Mouse (Mus musculus): Measurements from ENCODE around the gene Ccdc78.

- TF ChIP-seq GATA1 (IDR thresholded peaks at IDR 0.05; ENCODE audit: low read length), result no peak
- TF ChIP-seq TAL1 (IDR thresholded peaks at IDR 0.05; ENCODE audit: low read length), result no peak
Measured at GRCm38 (mm10) chr17:25783086-25783485, 3.3 kb upstream of the Ccdc78 start.

Measured in erythroblast, embryonic 14.5 days (primary cell).